Mouse (Mus musculus): ENCODE results near the gene Gm14401.
"Not testable (repeated sequence)": the region's sequence is repeated elsewhere in the genome, so short reads cannot be mapped to it uniquely, and the experiment has no call there.

Gm14401 gene

GRCm38 (mm10) chr2:177073432-177074423 lies at the start of gene Gm14401:
TSS of gene Gm14401 (plus strand) at chr2:177074320.
- not testable (repeated sequence) for DNase-seq (ENCODE audit: low spot score in 2 of 2)

GRCm38 (mm10) chr2:177072807-177073206 lies 1.3 kb upstream of the Gm14401 start:
- DNase-seq (ENCODE audit: low spot score in 2 of 2): not testable (repeated sequence)

GRCm38 (mm10) chr2:177075015-177075414 lies 895 bp downstream of the Gm14401 start:
- not testable (repeated sequence) for DNase-seq (ENCODE audit: low spot score in 2 of 2)

GRCm38 (mm10) chr2:177079866-177080265 lies 5.7 kb downstream of the Gm14401 start:
- DNase-seq (ENCODE audit: low spot score in 2 of 2): not testable (repeated sequence)

- DNase-seq (ENCODE audit: low spot score in 2 of 2): not testable (repeated sequence)
These were observed 35.0 kb downstream of the Gm14401 start for GRCm38 (mm10) chr2:177109086-177109485.

- not testable (repeated sequence) for DNase-seq (ENCODE audit: low spot score in 2 of 2)
These were observed 55.0 kb downstream of the Gm14401 start for GRCm38 (mm10) chr2:177129097-177129496.

Data from frontal cortex, postnatal 36 days (tissue).